Mouse (Mus musculus) liver, adult 2 months (tissue): Measurements from ENCODE around the gene Nif3l1. TPM values are rescaled to one million over a fixed set of nuclear protein-coding genes. Genes with fewer than 3 reads are reported as not detected.

Source experiments
- DNase-seq: peaks from one replicate; pipeline ENCODE4 v3.0.0-alpha.2; 2011; ENCODE audit warnings: low read depth, low spot score; ENCODE audit errors: extremely low read depth
- H3K27ac ChIP-seq: fragments of 200-500 bp; replicated peaks from 2 replicates; pipeline ENCODE4 v1.5.1; 2012; ENCODE audit warnings: low read depth, mild to moderate bottlenecking, control low read depth, inconsistent platforms, low read length; ENCODE audit not compliant: insufficient read depth
- H3K27me3 ChIP-seq: fragments of 200-500 bp; 2 replicates; pipeline ENCODE4 v1.6.1; 2012; ENCODE audit warnings: mild to moderate bottlenecking, moderate library complexity, low read length, inconsistent platforms; ENCODE audit not compliant: control insufficient read depth, insufficient read depth
- H3K36me3 ChIP-seq: fragments of 200-500 bp; 2 replicates; pipeline ENCODE4 v1.6.1; 2012; ENCODE audit warnings: low read length, inconsistent platforms; ENCODE audit not compliant: control insufficient read depth, insufficient read depth
- H3K4me1 ChIP-seq: fragments of 200-500 bp; 2 replicates; pipeline ENCODE4 v1.6.1; 2011; ENCODE audit warnings: low read length; ENCODE audit not compliant: control insufficient read depth, insufficient read depth
- H3K4me3 ChIP-seq: fragments of 200-500 bp; 2 replicates; pipeline ENCODE4 v1.5.1; 2011; ENCODE audit warnings: low read depth, mild to moderate bottlenecking, control low read depth, low read length, moderate library complexity; ENCODE audit not compliant: insufficient read depth
- H3K79me2 ChIP-seq: fragments of 200-500 bp; 2 replicates; pipeline ENCODE4 v1.6.1; 2012; ENCODE audit warnings: inconsistent platforms, mild to moderate bottlenecking, low read length, moderate library complexity; ENCODE audit not compliant: control insufficient read depth, insufficient read depth
- H3K9ac ChIP-seq: fragments of 200-500 bp; 2 replicates; pipeline ENCODE4 v1.6.1; 2012; ENCODE audit warnings: low read depth, mild to moderate bottlenecking, control low read depth, inconsistent platforms, low read length
- CTCF ChIP-seq: fragments of 200-500 bp; IDR thresholded peaks from 2 replicates; pipeline ENCODE4 v1.5.1; 2011; ENCODE audit warnings: low read depth, low read length, control low read depth
- POLR2A ChIP-seq: fragments of 200-500 bp; IDR thresholded peaks from 2 replicates; pipeline ENCODE4 v1.6.1; 2011; ENCODE audit warnings: low read length, control low read depth; ENCODE audit not compliant: insufficient read depth; ENCODE audit errors: extremely low read depth
- WGBS: fragments of 180-500 bp; shearing (Covaris S2); methylation state at CpG from one replicate; pipeline ENCODE4 v1.1.7; 2018; 5-methylcytosine and 5-hydroxymethylcytosine counted together
- polyA plus RNA-seq: library from polyadenylated mRNA; depleted of rRNA; stranded (reverse); fragments of >200 nt; gene quantifications from 2 replicates; pipeline ENCODE4 v1.2.3, GENCODE M21; 2012
- total RNA-seq: library from RNA; depleted of rRNA; stranded (reverse); fragments of >200 nt; gene quantifications from 2 replicates; pipeline ENCODE4 v1.2.3, GENCODE M21; 2014

Nif3l1 gene
- total and polyA plus RNA-seq, 2 experiments = 9.4 to 11.4 TPM

- H3K36me3 ChIP-seq = peaks cover 52% of the 10 kb centered on the region
- no peak overlapping the region for H3K9ac ChIP-seq
- H3K27me3 ChIP-seq = no peaks in the 10 kb centered on the region
- WGBS = 98% methylated on average over 7 of the region's 7 CpGs
- no peaks in the 10 kb centered on the region for H3K4me1 ChIP-seq
- TF ChIP-seq CTCF = no peak
- TF ChIP-seq POLR2A = no peak
- no peak for DNase-seq
- no peak overlapping the region for H3K4me3 ChIP-seq
- peaks cover 3% of the 10 kb centered on the region; the same call in 1 of the 2 replicates for H3K79me2 ChIP-seq
- H3K27ac ChIP-seq = no peak overlapping the region
Observed at GRCm38 (mm10) chr1:58407321-58407720, 37.6 kb upstream of the Nif3l1 start.

DNA sequence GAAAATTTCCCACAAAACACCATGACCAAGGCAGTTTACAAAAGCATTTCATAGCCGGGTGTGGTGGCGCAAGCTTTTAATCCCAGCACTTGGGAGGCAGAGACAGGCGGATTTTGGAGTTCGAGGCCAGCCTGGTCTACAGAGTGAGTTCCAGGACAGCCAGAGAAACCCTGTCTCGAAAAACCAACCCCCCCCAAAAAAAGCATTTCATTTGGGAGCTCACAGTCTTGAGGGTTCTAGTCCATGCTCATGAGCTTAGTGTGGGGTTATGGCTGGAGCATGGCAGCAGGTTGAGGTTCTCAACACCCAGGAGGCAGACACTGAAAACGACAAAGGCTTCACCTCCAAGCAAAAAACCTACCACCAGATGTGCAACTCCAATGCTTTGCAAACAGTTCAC is 36.8 kb upstream of the Nif3l1 start:
- no peak overlapping the region for H3K27ac ChIP-seq
- TF ChIP-seq CTCF (no peak), POLR2A (no peak)
- 85% methylated on average over 6 of the region's 6 CpGs for WGBS
- no peak overlapping the region for H3K9ac ChIP-seq
- H3K4me3 ChIP-seq = no peak overlapping the region
- no peaks in the 10 kb centered on the region for H3K27me3 ChIP-seq
- H3K36me3 ChIP-seq = peaks cover 52% of the 10 kb centered on the region
- H3K79me2 ChIP-seq = no peaks in the 10 kb centered on the region
- no peak for DNase-seq
- no peaks in the 10 kb centered on the region for H3K4me1 ChIP-seq

DNA sequence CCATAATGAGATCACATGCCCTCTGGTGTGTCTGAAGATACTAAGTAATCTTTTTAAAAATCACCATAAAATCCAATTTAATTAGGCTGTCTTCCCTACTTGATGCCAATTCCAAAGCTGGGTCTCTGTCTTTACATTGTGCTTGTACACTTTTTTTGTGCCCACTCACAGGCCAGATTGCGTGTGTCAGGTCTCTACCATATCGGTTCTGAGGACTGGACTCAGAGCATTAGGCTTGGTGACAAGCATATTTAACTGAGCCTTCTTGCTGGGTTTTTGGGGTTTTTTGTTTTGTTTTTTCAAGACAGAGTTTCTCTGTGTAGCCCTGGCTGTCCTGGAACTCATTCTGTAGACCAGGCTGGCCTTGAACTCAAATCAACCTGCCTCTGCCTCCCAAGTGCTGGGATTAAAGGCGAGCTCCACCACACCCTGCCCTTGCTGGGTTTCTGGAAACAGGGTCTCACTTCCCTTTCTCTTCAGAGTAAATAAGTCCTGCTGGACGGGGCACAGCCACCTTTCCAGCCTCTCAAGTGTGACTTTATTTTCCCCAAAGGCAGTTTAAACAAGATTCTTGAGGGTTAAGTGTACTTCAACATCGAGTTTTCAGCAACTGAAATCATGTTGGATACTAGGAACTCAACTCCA is 35.3 kb upstream of the Nif3l1 start:
- TF ChIP-seq CTCF = no peak
- TF ChIP-seq POLR2A = no peak
- H3K4me1 ChIP-seq = no peaks in the 10 kb centered on the region
- H3K79me2 ChIP-seq = no peaks in the 10 kb centered on the region
- no peak for DNase-seq
- WGBS = 85% methylated on average over 5 of the region's 5 CpGs
- H3K36me3 ChIP-seq = peaks cover 55% of the 10 kb centered on the region
- no peaks in the 10 kb centered on the region for H3K27me3 ChIP-seq
- no peak overlapping the region for H3K27ac ChIP-seq
- no peak overlapping the region for H3K9ac ChIP-seq
- no peak overlapping the region for H3K4me3 ChIP-seq

DNA sequence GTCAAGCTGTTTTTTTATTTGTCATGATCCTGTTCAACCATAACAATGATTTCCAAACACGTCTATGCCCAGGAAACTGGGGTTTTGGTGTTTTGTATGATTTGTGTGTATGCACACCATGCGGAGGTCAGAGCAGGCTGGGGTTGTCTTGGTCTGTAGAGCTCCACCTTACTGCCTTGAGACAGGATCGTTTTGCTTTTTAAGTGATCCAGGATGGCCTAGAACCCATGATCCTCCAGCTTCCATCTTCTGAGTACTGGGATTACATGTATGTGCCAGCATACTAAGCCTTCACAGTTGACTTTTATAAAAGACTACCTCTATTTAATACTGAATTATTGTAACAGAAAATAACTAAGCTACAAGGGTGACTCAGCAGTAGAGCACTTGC is 34.8 kb upstream of the Nif3l1 start:
- WGBS = 78% methylated on average over 3 of the region's 3 CpGs
- no peak for TF ChIP-seq POLR2A
- no peak for TF ChIP-seq CTCF
- no peaks in the 10 kb centered on the region for H3K4me1 ChIP-seq
- no peaks in the 10 kb centered on the region for H3K27me3 ChIP-seq
- peaks cover 59% of the 10 kb centered on the region for H3K36me3 ChIP-seq
- H3K27ac ChIP-seq = no peak overlapping the region
- DNase-seq = no peak
- H3K4me3 ChIP-seq = no peak overlapping the region
- no peaks in the 10 kb centered on the region for H3K79me2 ChIP-seq
- no peak overlapping the region for H3K9ac ChIP-seq

GRCm38 (mm10) chr1:58410776-58411175 is 34.2 kb upstream of the Nif3l1 start:
- no peak for TF ChIP-seq POLR2A
- no peak overlapping the region for H3K4me3 ChIP-seq
- H3K79me2 ChIP-seq = no peaks in the 10 kb centered on the region
- DNase-seq = no peak
- 91% methylated on average over 7 of the region's 7 CpGs for WGBS
- no peaks in the 10 kb centered on the region; the same call in 1 of the 2 replicates for H3K4me1 ChIP-seq
- H3K27ac ChIP-seq = no peak overlapping the region
- no peak overlapping the region for H3K9ac ChIP-seq
- no peaks in the 10 kb centered on the region for H3K27me3 ChIP-seq
- peaks cover 60% of the 10 kb centered on the region for H3K36me3 ChIP-seq

DNA sequence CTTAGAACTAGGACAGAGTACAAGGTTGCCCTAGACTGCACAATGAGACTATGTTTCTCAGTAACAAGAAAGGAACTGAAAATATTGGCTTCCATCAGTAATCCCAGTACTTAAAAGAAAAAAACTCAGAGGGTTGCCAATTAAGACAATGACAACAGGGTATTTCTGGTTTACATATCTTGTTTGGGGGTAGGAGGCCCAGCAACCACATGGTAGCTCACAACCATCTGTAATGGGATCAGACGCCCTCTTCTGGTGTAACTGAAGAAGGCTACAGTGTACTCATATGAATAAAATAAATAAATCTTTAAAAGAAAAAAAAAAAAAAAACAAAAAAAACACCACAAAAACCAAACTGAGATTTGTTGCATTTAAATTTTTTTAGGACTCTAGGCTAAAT is 29.5 kb upstream of the Nif3l1 start:
- Histone ChIP-seq H3K79me2 (no peaks in the 10 kb centered on the region; the same call in 1 of the 2 replicates), H3K9ac (no peak overlapping the region), H3K27ac (no peak overlapping the region), H3K4me1 (peaks cover 6% of the 10 kb centered on the region), H3K4me3 (no peak overlapping the region), H3K27me3 (no peaks in the 10 kb centered on the region), H3K36me3 (peaks cover 90% of the 10 kb centered on the region)
- DNase-seq = no peak
- TF ChIP-seq POLR2A (no peak), CTCF (no peak)
- 38% methylated on average over 1 of the region's 1 CpGs for WGBS
